Mouse (Mus musculus): Measurements from ENCODE around the gene Zfp64. TPM values are rescaled to one million over a fixed set of nuclear protein-coding genes. Genes with fewer than 3 reads are reported as not detected.
"Not testable (repeated sequence)": the region's sequence is repeated elsewhere in the genome, so short reads cannot be mapped to it uniquely, and the experiment has no call there.

Zfp64 gene
- polyA plus RNA-seq, 1 experiment from 2014 or later: 45.3 TPM

DNA sequence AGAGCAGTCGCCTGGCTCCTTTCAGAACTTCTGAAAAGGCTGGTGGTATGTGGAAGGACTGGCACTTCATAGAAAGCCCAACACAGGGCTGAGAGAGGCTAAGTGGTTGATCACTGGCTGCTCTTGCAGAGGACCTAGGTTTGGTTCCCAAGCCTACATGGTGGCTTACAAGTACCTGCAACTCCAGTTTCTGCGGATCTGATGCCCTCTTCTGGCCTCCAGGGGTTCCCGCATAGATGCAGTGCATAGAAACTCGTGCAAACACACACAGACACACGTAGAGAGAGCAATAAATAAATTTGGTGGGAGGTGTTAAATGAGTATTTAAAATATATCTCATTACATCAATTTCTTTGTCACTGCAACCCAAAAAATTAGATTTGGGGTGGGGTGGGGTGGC is 90.5 kb downstream of the Zfp64 start:
- ATAC-seq (ENCODE audit: insufficient number of reproducible peaks, low FRiP score, low TSS enrichment, low read depth): no peak
- Histone ChIP-seq H3K36me3 (ENCODE audit: control insufficient read depth, insufficient read depth, low read length) (no peaks in the 10 kb centered on the region), H3K27ac (replicated peaks; ENCODE audit: low read depth, low read length) (no peak overlapping the region), H3K4me3 (ENCODE audit: low read depth, low read length) (no peak overlapping the region), H3K27me3 (ENCODE audit: control insufficient read depth, insufficient read depth, low read length) (no peaks in the 10 kb centered on the region), H3K4me1 (ENCODE audit: control insufficient read depth, insufficient read depth, low read length) (peaks cover 15% of the 10 kb centered on the region), H3K9ac (ENCODE audit: low read length) (no peak overlapping the region), H3K9me3 (ENCODE audit: control insufficient read depth, low read length) (no peaks in the 10 kb centered on the region), H3K4me2 (ENCODE audit: low read depth, severe bottlenecking) (no peak overlapping the region)
- WGBS: 85% methylated on average over 5 of the region's 5 CpGs
- DNase-seq (ENCODE audit: low spot score): no peak

DNA sequence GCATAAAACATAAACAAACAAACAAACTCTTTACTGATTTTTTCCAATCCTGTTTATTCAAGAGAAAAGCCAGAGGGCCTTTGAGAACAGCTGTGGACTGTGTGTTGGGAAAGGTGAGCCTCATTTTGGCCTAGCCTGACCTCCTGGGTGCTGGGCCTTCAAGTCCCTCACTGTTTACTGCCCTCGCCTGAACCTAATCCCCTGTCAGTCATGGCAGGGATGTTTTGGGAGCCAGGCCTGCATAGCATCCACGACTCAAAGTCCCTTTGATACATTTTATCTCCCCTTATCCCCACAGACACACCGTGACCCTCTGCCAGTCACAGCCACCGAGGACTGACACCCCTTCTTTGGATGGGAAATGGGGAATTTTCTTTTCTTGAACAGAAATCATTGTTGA is 92.7 kb downstream of the Zfp64 start:
- Histone ChIP-seq H3K27ac (replicated peaks; ENCODE audit: low read depth, low read length) (no peak overlapping the region), H3K36me3 (ENCODE audit: control insufficient read depth, insufficient read depth, low read length) (no peaks in the 10 kb centered on the region), H3K9me3 (ENCODE audit: control insufficient read depth, low read length) (no peaks in the 10 kb centered on the region), H3K9ac (ENCODE audit: low read length) (no peak overlapping the region), H3K4me2 (ENCODE audit: low read depth, severe bottlenecking) (no peak overlapping the region), H3K4me1 (ENCODE audit: control insufficient read depth, insufficient read depth, low read length) (peaks cover 15% of the 10 kb centered on the region), H3K4me3 (ENCODE audit: low read depth, low read length) (no peak overlapping the region), H3K27me3 (ENCODE audit: control insufficient read depth, insufficient read depth, low read length) (no peaks in the 10 kb centered on the region)
- 35% methylated on average over 4 of the region's 4 CpGs for WGBS
- DNase-seq (ENCODE audit: low spot score) (no peak), ATAC-seq (ENCODE audit: insufficient number of reproducible peaks, low FRiP score, low TSS enrichment, low read depth) (no peak)

DNA sequence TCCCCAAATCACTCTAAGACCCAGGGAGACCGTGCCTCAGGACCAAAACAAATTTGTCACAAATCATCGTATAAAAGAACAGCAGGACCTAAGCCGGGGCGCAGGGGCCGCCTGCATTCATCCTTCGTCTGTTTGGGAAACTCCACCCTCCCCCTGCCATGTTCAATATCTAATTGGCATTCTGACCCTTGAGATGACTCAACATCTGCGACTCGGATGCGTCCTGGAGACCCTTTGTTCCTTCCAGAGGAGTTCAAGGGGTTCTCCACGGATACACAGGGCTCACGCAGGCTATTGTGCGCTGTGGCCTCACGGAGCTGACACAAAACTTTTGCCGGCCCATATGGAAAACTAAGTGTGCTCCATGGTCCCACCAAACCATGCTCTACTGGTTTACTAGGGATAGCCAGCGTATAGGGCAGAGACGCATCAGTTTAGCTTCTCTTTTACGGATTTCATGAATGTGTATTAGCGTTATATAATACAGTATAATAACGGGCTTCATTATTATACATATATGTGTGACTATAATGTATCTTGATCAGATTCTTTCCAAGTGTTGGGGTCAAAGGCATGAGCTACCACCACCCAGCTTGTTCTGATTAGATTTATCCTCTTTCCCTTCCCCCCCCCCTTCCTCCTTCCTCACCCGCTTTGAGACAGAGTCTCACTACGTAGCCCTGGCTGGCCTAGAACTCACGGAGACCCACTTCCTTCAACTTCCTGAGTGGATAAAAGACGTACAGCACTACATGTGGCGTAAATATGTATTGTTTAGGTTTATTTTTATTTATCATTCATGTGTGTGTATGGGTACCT is 94.3 kb downstream of the Zfp64 start:
- no peaks in the 10 kb centered on the region for H3K36me3 ChIP-seq (ENCODE audit: control insufficient read depth, insufficient read depth, low read length)
- no peaks in the 10 kb centered on the region for H3K9me3 ChIP-seq (ENCODE audit: control insufficient read depth, low read length)
- H3K4me3 ChIP-seq (ENCODE audit: low read depth, low read length): no peak overlapping the region
- 42% methylated on average over 24 of the region's 24 CpGs for WGBS
- DNase-seq (ENCODE audit: low spot score): peak; percentile 52
- no peak for ATAC-seq (ENCODE audit: insufficient number of reproducible peaks, low FRiP score, low TSS enrichment, low read depth)
- no peak overlapping the region for H3K4me2 ChIP-seq (ENCODE audit: low read depth, severe bottlenecking)
- no peak overlapping the region for H3K27ac ChIP-seq (replicated peaks; ENCODE audit: low read depth, low read length)
- H3K27me3 ChIP-seq (ENCODE audit: control insufficient read depth, insufficient read depth, low read length): no peaks in the 10 kb centered on the region
- H3K4me1 ChIP-seq (ENCODE audit: control insufficient read depth, insufficient read depth, low read length): peaks cover 8% of the 10 kb centered on the region
- H3K9ac ChIP-seq (ENCODE audit: low read length): no peak overlapping the region

DNA sequence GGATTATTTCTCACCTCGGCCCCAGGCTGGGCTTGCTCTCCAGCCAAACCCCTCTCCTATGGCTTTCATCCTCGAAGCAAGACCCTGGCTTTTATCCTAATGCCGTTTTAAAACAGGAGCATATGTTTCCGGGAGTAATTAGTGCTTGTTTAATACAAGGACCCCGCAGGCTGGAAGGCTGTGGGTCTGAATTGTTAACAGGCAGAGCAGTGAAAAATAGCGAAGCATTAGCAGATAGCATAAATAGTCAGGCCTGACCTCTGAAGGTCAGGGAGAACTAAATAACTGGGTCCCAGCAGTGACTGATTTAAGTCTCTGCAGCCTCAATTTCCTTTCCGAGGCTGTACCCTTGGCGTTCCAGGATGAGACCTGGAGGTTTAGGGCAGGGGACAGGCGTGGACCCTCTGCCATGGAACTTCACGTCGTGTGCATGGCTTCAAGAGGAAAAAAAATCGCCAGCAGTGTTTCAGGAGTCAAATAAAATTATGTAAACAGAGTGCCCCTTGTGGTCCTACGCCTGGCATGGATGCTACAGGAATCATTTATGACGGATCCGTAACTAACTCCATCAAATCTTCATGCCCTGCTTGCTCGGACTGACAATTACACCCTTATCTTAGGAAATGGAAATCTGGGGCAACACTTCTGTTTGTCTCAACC is 95.2 kb downstream of the Zfp64 start:
- Histone ChIP-seq H3K27ac (replicated peaks; ENCODE audit: low read depth, low read length) (no peak overlapping the region; the same call in 1 of the 2 replicates), H3K27me3 (ENCODE audit: control insufficient read depth, insufficient read depth, low read length) (no peaks in the 10 kb centered on the region), H3K36me3 (ENCODE audit: control insufficient read depth, insufficient read depth, low read length) (no peaks in the 10 kb centered on the region), H3K4me2 (ENCODE audit: low read depth, severe bottlenecking) (no peak overlapping the region), H3K4me3 (ENCODE audit: low read depth, low read length) (no peak overlapping the region), H3K9me3 (ENCODE audit: control insufficient read depth, low read length) (no peaks in the 10 kb centered on the region), H3K9ac (ENCODE audit: low read length) (no peak overlapping the region), H3K4me1 (ENCODE audit: control insufficient read depth, insufficient read depth, low read length) (peaks cover 8% of the 10 kb centered on the region)
- WGBS: 7% methylated on average over 16 of the region's 16 CpGs
- DNase-seq (ENCODE audit: low spot score) (peak; percentile 59), ATAC-seq (ENCODE audit: insufficient number of reproducible peaks, low FRiP score, low TSS enrichment, low read depth) (no peak)

DNA sequence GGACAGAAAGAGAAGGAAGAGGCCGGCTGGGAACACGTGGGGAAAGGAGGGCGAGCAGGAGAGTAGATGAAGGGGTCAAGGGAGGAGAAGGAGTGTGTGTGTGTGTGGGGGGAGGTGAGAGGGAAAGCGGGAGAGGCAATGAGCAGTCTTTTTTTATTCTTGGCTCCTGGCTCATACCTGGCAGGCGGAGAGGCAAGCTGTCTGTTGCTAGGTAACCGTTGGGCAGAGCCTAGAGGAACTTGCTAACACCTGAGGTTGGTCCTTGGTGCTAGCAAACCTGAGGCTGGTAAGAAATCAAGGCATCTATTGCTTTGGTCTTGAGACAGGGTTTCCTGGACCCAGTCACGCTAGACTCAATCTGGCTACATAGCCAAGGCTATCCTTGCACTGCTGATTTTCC is 98.7 kb downstream of the Zfp64 start:
- no peak for DNase-seq (ENCODE audit: low spot score)

DNA sequence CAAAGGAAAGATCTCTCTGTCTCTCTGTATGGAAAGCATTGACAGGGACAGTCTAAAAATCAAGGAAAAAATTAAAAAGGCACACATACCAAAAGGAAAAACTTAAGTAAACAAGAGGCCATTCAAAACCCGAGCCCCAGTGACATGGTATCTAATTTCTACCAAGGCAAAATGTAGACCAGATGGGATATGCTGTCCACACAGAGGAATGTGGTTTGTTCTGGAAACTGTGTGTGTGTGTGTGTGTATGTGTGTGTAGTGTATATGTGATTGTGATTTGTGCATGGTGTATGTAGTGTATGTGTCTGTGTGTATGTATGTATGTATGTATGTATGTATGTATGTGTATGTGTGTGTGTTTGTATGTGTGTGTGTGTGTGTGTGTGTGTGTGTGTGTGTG is 100.6 kb downstream of the Zfp64 start:
- no peak overlapping the region for H3K4me2 ChIP-seq (ENCODE audit: low read depth, severe bottlenecking)
- no peak overlapping the region for H3K27ac ChIP-seq (replicated peaks; ENCODE audit: low read depth, low read length)
- no peaks in the 10 kb centered on the region for H3K27me3 ChIP-seq (ENCODE audit: control insufficient read depth, insufficient read depth, low read length)
- 17% methylated on average over 1 of the region's 1 CpGs for WGBS
- H3K4me1 ChIP-seq (ENCODE audit: control insufficient read depth, insufficient read depth, low read length): no peaks in the 10 kb centered on the region; the same call in none of the 2 replicates
- DNase-seq (ENCODE audit: low spot score) (no peak), ATAC-seq (ENCODE audit: insufficient number of reproducible peaks, low FRiP score, low TSS enrichment, low read depth) (no peak)
- no peak overlapping the region for H3K9ac ChIP-seq (ENCODE audit: low read length)
- H3K4me3 ChIP-seq (ENCODE audit: low read depth, low read length): no peak overlapping the region
- no peaks in the 10 kb centered on the region for H3K36me3 ChIP-seq (ENCODE audit: control insufficient read depth, insufficient read depth, low read length)
- no peaks in the 10 kb centered on the region for H3K9me3 ChIP-seq (ENCODE audit: control insufficient read depth, low read length)

More for the DNA sequence above, 98.7 kb downstream of the Zfp64 start:
- no peak for ATAC-seq (ENCODE audit: insufficient number of reproducible peaks, low FRiP score, low TSS enrichment, low read depth)
- Histone ChIP-seq H3K9me3 (ENCODE audit: control insufficient read depth, low read length) (no peaks in the 10 kb centered on the region), H3K9ac (ENCODE audit: low read length) (no peak overlapping the region), H3K4me2 (ENCODE audit: low read depth, severe bottlenecking) (no peak overlapping the region), H3K27me3 (ENCODE audit: control insufficient read depth, insufficient read depth, low read length) (no peaks in the 10 kb centered on the region), H3K4me1 (ENCODE audit: control insufficient read depth, insufficient read depth, low read length) (peaks cover 8% of the 10 kb centered on the region), H3K4me3 (ENCODE audit: low read depth, low read length) (no peak overlapping the region), H3K27ac (replicated peaks; ENCODE audit: low read depth, low read length) (no peak overlapping the region), H3K36me3 (ENCODE audit: control insufficient read depth, insufficient read depth, low read length) (no peaks in the 10 kb centered on the region)
- WGBS: 54% methylated on average over 7 of the region's 7 CpGs

DNA sequence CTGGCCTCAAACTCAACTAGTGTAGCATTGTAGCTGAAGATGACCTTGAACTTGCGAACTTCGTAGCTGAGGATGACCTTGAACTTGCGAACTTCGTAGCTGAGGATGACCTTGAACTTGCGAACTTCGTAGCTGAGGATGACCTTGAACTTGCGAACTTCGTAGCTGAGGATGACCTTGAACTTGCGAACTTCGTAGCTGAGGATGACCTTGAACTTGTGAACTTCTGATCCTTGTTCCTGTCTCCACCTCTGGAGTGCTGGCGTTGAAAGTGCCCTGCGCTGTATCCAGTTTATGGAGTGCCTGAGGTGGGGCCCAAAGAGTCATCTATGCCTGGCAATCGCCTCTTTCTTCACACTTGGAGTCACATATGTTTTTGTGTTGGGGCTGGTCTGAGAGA is 101.5 kb downstream of the Zfp64 start:
- H3K4me1 ChIP-seq (ENCODE audit: control insufficient read depth, insufficient read depth, low read length); H3K27me3 ChIP-seq (ENCODE audit: control insufficient read depth, insufficient read depth, low read length); H3K4me3 ChIP-seq (ENCODE audit: low read depth, low read length); H3K4me2 ChIP-seq (ENCODE audit: low read depth, severe bottlenecking); DNase-seq (ENCODE audit: low spot score); H3K27ac ChIP-seq (replicated peaks; ENCODE audit: low read depth, low read length); ATAC-seq (ENCODE audit: insufficient number of reproducible peaks, low FRiP score, low TSS enrichment, low read depth); H3K36me3 ChIP-seq (ENCODE audit: control insufficient read depth, insufficient read depth, low read length); H3K9ac ChIP-seq (ENCODE audit: low read length); H3K9me3 ChIP-seq (ENCODE audit: control insufficient read depth, low read length): not testable (repeated sequence)
- WGBS: 88% methylated on average over 12 of the region's 13 CpGs

DNA sequence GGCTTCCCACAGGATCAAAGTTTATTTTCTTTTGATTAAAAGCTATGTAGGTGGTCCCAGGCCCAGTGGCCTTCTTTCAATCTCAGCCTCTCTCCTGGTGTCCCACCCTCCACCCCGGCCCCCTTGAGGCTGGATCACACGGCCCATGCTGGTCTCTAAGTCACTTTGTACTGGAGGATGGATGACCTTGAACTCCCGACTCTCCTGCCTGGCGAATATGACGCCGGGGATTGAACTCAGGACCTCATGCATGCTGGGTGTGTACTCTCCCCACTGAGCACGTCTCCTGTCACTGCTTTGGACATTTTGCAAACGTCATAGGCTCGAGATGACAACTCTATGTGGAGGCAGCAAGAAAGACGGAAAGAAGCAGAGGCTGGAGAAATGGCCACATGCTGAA is 103.8 kb downstream of the Zfp64 start:
- Histone ChIP-seq H3K9me3 (ENCODE audit: control insufficient read depth, low read length) (no peaks in the 10 kb centered on the region), H3K9ac (ENCODE audit: low read length) (no peak overlapping the region), H3K27ac (replicated peaks; ENCODE audit: low read depth, low read length) (no peak overlapping the region), H3K4me3 (ENCODE audit: low read depth, low read length) (no peak overlapping the region), H3K4me1 (ENCODE audit: control insufficient read depth, insufficient read depth, low read length) (peaks cover 3% of the 10 kb centered on the region; the same call in 1 of the 2 replicates), H3K4me2 (ENCODE audit: low read depth, severe bottlenecking) (no peak overlapping the region), H3K36me3 (ENCODE audit: control insufficient read depth, insufficient read depth, low read length) (no peaks in the 10 kb centered on the region), H3K27me3 (ENCODE audit: control insufficient read depth, insufficient read depth, low read length) (no peaks in the 10 kb centered on the region)
- 66% methylated on average over 10 of the region's 10 CpGs for WGBS
- DNase-seq (ENCODE audit: low spot score) (no peak), ATAC-seq (ENCODE audit: insufficient number of reproducible peaks, low FRiP score, low TSS enrichment, low read depth) (no peak)

All from limb, embryonic 11.5 days (tissue).